Mouse (Mus musculus): ENCODE data around the gene Zmynd8.

The Zmynd8 gene

DNA sequence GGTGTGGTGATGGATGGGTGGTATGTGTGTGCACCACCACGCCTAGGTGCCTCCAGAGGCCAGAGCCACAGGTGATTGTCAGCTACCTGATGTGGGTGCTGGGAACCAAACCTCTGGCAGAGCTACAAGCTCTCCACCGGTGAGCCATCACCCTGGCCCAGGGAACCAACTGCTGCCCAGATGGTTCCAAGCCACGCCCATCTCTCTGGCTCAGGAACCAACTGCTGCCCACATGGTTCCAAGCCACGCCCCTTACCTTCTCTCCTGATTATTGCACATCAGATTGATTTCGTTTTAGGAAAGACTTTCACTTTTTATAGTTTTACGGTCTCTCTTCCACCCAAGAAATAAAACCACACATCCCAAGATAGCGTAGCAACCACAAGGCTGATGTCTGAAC, 150.8 kb downstream of the Zmynd8 start:
- no peak for DNase-seq (ENCODE audit: low read depth, low spot score)

DNA sequence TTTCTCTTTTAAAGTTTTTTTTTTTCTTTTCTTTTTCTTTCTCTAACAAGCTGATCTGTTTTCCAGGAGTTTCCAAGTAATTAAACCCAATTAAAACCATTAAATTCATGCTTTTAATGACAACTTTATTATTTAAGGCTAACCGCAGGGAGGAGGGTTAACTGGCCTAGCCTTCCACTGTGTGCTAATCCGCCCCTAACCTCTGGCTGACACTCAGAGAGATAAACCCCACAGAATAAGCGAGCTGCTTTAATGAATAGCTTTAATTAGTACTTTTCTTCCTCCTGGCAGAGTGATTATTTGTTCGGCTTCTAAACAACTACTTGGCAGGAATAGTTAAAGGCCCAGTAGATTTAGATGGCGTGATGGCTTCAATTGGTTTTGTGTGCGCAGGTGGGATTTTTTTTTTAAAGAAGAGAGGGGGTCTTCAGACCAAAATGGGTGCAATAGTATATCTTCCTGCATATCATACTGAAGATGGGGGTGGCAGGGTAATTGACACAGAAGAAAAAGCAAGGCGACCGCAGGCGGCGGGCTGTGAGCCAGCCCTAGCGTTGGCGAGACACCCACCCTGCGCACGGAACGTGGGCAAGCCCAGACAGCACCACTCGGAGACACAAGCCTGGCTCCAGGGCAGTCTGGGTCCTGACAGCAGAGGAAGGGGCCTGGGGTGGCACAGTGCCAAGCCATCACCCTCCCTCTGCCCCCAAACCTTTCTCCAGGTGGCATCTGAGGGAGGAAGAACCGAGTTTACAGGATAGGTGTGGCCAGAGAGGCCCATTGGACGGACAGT, 153.3 kb downstream of the Zmynd8 start:
- no peak for DNase-seq (ENCODE audit: low read depth, low spot score)

DNA sequence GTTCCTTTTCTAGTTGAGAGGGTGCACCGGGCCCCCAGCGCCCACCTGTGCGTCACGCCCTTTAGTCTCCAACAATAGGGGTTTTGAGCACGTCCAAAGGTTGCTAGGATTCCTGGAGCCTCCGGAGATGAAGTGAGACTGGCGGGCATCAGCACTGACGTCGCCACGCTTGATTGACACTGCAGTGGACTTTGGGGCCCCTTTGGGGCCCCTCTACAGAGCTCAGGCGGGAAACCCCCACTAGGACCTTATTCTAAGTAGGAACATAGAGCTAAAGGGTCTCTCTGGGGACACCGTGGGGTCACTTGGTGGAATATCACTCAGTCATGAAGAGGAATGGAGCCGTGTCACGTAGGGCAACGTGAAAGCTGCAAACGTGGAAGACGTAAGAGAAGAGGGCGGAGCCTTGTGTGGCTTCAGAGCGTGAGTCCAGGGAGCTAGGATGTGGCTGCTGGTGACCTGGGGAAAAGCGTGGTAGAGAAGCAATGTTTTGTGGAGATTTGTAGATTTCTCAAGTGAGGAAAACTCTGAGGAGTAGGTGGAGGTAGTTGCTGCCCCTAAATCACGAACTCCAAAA, 156.5 kb downstream of the Zmynd8 start:
- DNase-seq (ENCODE audit: low read depth, low spot score), result no peak

DNA sequence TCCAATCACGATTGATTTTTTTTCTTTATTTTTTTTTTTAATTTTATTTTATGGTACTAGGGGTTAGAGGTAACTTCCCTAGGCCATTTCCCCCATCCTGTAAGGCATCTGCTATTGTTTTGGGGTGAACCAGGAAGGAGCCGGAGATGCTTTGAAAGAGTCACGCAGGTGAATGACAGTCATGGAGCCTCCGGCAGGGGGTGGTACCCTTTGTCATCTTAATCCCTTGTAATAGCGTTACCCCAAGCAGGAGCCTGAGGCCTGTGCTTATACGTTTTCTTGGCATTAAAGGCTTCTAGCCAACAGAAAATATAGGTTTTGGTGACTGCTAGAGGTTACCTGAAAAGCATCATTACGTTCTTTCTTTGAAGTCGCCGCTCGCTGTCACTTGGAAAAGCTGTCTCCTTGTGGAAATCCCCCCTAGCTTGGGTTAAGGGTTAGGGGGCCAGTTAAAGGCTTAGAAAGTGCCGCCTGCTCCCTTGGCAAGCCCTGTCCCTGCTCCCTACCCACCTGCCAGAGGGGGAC, 157.2 kb downstream of the Zmynd8 start:
- no peak for DNase-seq (ENCODE audit: low read depth, low spot score)

DNA sequence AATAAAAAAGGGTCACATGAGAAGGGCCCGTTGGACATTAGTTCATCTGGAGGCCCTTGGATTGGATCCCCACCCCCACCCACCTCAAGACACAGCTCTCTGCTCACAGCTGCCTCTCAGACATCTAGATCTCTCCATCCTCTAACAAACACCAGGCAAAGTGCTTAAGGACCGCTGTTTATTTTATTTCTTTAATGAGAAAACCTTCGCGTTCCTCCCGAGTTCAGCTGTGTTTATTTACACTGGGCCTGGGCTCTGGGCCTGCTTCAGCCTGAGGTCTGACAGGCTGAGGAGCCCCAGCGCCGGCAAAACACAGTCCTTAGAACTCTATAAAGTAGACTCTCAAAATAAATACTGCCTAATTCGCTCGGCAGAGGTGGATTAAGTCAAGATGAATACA, 157.8 kb downstream of the Zmynd8 start:
- no peak for DNase-seq (ENCODE audit: low read depth, low spot score)

DNA sequence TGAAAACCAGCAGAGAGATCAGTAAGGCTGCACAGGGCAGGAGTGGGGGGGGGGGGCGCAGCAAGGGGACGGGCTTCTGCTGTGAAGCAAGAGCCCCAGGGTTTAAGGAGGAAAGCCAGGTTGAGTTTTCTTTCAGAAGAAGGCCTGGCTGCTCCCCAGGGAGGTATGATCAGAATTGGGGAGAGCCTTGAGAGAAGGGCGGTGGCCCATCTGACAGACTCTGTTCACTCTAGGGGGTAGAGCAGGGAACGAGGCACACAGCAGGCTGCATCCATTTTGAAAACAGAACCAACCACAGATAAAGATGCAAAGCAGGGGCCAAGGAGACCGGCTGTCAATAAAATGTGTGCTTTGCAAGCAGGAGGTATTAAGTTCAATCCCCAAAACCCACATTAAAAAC, 158.4 kb downstream of the Zmynd8 start:
- DNase-seq (ENCODE audit: low read depth, low spot score), result no peak

DNA sequence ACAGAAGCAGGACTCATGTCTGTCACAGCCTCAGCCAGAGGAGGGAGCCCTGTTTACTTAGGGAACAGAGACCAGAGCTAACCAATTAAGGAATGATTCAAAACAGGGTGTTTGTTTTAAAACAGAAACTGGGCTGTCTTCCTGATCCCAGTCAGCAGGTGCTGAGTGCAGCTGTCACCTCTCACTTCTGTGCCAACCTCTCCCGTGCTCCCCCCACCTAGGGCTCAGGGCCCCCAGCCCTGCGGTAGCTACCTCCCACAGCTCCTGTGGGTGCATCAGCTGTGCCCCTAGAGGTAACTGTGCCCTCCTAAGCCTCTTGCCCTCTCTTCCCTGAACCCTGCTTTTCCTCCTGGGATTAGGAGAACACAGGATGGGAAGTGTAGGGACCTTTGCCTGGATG, 162.5 kb downstream of the Zmynd8 start:
- no peak for DNase-seq (ENCODE audit: low read depth, low spot score)
